Mouse (Mus musculus): ENCODE data around the gene Muc4. TPM values are rescaled to one million over a fixed set of nuclear protein-coding genes. Genes with fewer than 3 reads are reported as not detected.

Muc4 gene
- total and polyA plus RNA-seq, 3 experiments, result 0.11 TPM; not detected in 2

DNA sequence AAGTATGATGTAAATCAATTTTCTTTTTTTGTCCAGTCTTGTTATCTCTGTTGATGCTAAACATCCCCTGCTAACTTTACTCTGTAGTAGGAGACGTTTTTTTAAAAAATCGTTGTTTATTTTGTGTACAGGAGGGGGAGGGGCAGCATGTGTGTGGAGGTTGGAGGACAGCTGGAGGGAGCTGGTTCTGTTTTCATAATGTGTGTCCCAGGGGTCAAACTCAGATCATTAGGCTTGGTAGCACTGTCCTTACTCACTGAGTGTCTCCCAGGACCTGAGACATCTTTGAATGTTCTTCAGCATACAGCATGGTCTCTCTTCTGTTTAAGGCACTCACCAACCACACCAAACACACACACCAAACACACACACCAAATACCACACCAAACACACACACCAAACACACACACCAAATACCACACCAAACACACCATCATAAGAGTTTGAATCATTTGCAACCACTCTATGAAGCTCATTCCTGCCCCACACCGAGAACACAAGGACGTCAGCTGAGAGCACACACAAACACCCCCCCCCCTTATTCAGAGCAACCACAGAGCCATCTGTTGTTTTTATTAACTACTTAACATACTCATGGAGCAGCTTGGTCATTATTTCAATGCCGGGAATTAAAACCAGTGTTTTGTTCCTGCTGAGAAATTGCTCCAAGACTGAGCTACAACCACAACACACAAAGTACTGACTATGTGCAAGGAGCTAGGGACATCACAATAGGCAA, 47.8 kb downstream of the Muc4 start:
- no peaks in the 10 kb centered on the region for H3K36me3 ChIP-seq (replicated peaks)
- no peaks in the 10 kb centered on the region for H3K4me1 ChIP-seq (ENCODE audit: insufficient read depth, low read depth, low read length)
- no peak for ATAC-seq (ENCODE audit: extremely low read depth, insufficient number of reproducible peaks, low FRiP score, poor library complexity, severe bottlenecking)
- H3K9me3 ChIP-seq (replicated peaks), result 0 out of 2 replicates have a peak, but pooled peaks cover 2% of the 10 kb centered on the region
- no peak overlapping the region for H3K4me3 ChIP-seq (ENCODE audit: low read depth, low read length)
- no peak for TF ChIP-seq POLR2AphosphoS5 (IDR thresholded peaks at IDR 0.05; ENCODE audit: insufficient replicate concordance, low read depth, low read length)
- TF ChIP-seq GATA1 (IDR thresholded peaks at IDR 0.05; ENCODE audit: borderline replicate concordance, low read length), result no peak
- no peak for TF ChIP-seq TAL1 (conservative IDR thresholded peaks at IDR 0.05; ENCODE audit: low read depth, low read length)
- no peak for TF ChIP-seq CTCF (IDR thresholded peaks at IDR 0.05; ENCODE audit: low read depth, low read length)
- TF ChIP-seq GATA2 (IDR thresholded peaks at IDR 0.05; ENCODE audit: borderline replicate concordance, low read depth, low read length), result no peak
- no peak for DNase-seq (ENCODE audit: low spot score)
- peaks cover 48% of the 10 kb centered on the region for H3K27me3 ChIP-seq (ENCODE audit: insufficient read depth, low read length)

- no peak for DNase-seq (ENCODE audit: low spot score)
- peaks cover 38% of the 10 kb centered on the region for H3K27me3 ChIP-seq (ENCODE audit: insufficient read depth, low read length)
- no peak for ATAC-seq (ENCODE audit: extremely low read depth, insufficient number of reproducible peaks, low FRiP score, poor library complexity, severe bottlenecking)
Measured at GRCm38 (mm10) chr16:32784840-32785239, 49.2 kb downstream of the Muc4 start.

GRCm38 (mm10) chr16:32790056-32790455, 54.4 kb downstream of the Muc4 start:
- H3K27me3 ChIP-seq (ENCODE audit: insufficient read depth, low read length), result peaks cover 40% of the 10 kb centered on the region
- DNase-seq (ENCODE audit: low spot score) (no peak), ATAC-seq (ENCODE audit: extremely low read depth, insufficient number of reproducible peaks, low FRiP score, poor library complexity, severe bottlenecking) (no peak)
- TF ChIP-seq TAL1 (conservative IDR thresholded peaks at IDR 0.05; ENCODE audit: low read depth, low read length), result no peak
- no peak for TF ChIP-seq POLR2AphosphoS5 (IDR thresholded peaks at IDR 0.05; ENCODE audit: insufficient replicate concordance, low read depth, low read length)
- TF ChIP-seq GATA1 (IDR thresholded peaks at IDR 0.05; ENCODE audit: borderline replicate concordance, low read length), result no peak
- no peaks in the 10 kb centered on the region; the same call in 1 of the 2 replicates for H3K4me1 ChIP-seq (ENCODE audit: insufficient read depth, low read depth, low read length)
- no peak overlapping the region for H3K4me3 ChIP-seq (ENCODE audit: low read depth, low read length)
- H3K36me3 ChIP-seq (replicated peaks), result no peaks in the 10 kb centered on the region
- 0 out of 2 replicates have a peak, but pooled peaks cover 3% of the 10 kb centered on the region for H3K9me3 ChIP-seq (replicated peaks)

More at GRCm38 (mm10) chr16:32784840-32785239, 49.2 kb downstream of the Muc4 start:
- TF ChIP-seq CTCF (IDR thresholded peaks at IDR 0.05; ENCODE audit: low read depth, low read length), result no peak
- no peak for TF ChIP-seq GATA2 (IDR thresholded peaks at IDR 0.05; ENCODE audit: borderline replicate concordance, low read depth, low read length)
- no peak for TF ChIP-seq GATA1 (IDR thresholded peaks at IDR 0.05; ENCODE audit: borderline replicate concordance, low read length)
- no peak for TF ChIP-seq POLR2AphosphoS5 (IDR thresholded peaks at IDR 0.05; ENCODE audit: insufficient replicate concordance, low read depth, low read length)
- TF ChIP-seq TAL1 (conservative IDR thresholded peaks at IDR 0.05; ENCODE audit: low read depth, low read length), result no peak
- Histone ChIP-seq H3K36me3 (replicated peaks) (no peaks in the 10 kb centered on the region), H3K4me1 (ENCODE audit: insufficient read depth, low read depth, low read length) (no peaks in the 10 kb centered on the region), H3K9me3 (replicated peaks) (0 out of 2 replicates have a peak, but pooled peaks cover 3% of the 10 kb centered on the region), H3K4me3 (ENCODE audit: low read depth, low read length) (no peak overlapping the region)

- no peak for ATAC-seq (ENCODE audit: extremely low read depth, insufficient number of reproducible peaks, low FRiP score, poor library complexity, severe bottlenecking)
- Histone ChIP-seq H3K4me3 (ENCODE audit: low read depth, low read length) (no peak overlapping the region), H3K36me3 (replicated peaks) (no peaks in the 10 kb centered on the region), H3K27me3 (ENCODE audit: insufficient read depth, low read length) (peaks cover 50% of the 10 kb centered on the region), H3K9me3 (replicated peaks) (no peaks in the 10 kb centered on the region), H3K4me1 (ENCODE audit: insufficient read depth, low read depth, low read length) (peaks cover 5% of the 10 kb centered on the region)
- DNase-seq (ENCODE audit: low spot score), result no peak
- TF ChIP-seq CTCF (IDR thresholded peaks at IDR 0.05; ENCODE audit: low read depth, low read length), result no peak
- TF ChIP-seq POLR2AphosphoS5 (IDR thresholded peaks at IDR 0.05; ENCODE audit: insufficient replicate concordance, low read depth, low read length), result no peak
- no peak for TF ChIP-seq GATA2 (IDR thresholded peaks at IDR 0.05; ENCODE audit: borderline replicate concordance, low read depth, low read length)
- no peak for TF ChIP-seq GATA1 (IDR thresholded peaks at IDR 0.05; ENCODE audit: borderline replicate concordance, low read length)
- no peak for TF ChIP-seq TAL1 (conservative IDR thresholded peaks at IDR 0.05; ENCODE audit: low read depth, low read length)
Measured at GRCm38 (mm10) chr16:32795177-32795576, 59.5 kb downstream of the Muc4 start.

DNA sequence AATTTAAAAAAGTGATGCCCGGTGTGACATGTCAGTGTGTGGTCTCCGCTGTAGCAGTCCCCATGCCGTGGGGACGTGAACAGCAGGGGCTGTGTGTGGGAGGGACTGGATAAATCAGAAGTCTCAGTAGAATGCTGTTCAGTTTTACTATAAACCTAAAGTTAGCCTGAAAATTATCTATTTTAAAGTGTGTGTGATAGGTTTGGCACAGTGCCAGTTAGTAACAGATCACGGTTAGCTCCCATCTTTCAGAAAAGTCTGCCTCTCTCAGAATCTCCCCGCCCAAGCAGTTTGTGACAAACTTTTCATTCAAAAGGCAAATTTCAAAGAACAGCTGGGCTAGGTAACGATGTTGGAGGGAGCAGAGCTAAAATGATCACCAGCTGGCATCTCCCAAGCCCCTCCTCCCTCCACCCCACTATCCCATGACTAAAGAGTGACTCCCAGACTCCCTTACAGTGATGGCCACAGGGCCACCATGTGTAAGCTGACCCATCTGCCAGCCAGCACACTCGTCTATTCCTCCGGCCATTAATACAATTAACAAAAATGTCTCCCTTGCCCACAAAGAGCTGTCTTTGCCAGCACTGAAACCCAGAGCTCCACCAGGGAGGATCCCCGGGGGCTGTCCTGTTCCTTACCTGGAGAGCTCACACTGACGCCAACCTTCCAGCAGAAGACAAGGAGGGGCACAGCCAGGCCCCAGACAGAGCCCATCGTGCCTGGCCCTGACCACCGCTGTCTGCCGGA, 61.2 kb downstream of the Muc4 start:
- no peaks in the 10 kb centered on the region for H3K9me3 ChIP-seq (replicated peaks)
- H3K27me3 ChIP-seq (ENCODE audit: insufficient read depth, low read length), result peaks cover 47% of the 10 kb centered on the region
- DNase-seq (ENCODE audit: low spot score) (no peak), ATAC-seq (ENCODE audit: extremely low read depth, insufficient number of reproducible peaks, low FRiP score, poor library complexity, severe bottlenecking) (no peak)
- no peak for TF ChIP-seq CTCF (IDR thresholded peaks at IDR 0.05; ENCODE audit: low read depth, low read length)
- no peak for TF ChIP-seq TAL1 (conservative IDR thresholded peaks at IDR 0.05; ENCODE audit: low read depth, low read length)
- TF ChIP-seq GATA1 (IDR thresholded peaks at IDR 0.05; ENCODE audit: borderline replicate concordance, low read length), result no peak
- TF ChIP-seq GATA2 (IDR thresholded peaks at IDR 0.05; ENCODE audit: borderline replicate concordance, low read depth, low read length), result no peak
- no peak for TF ChIP-seq POLR2AphosphoS5 (IDR thresholded peaks at IDR 0.05; ENCODE audit: insufficient replicate concordance, low read depth, low read length)
- H3K4me3 ChIP-seq (ENCODE audit: low read depth, low read length), result no peak overlapping the region
- no peaks in the 10 kb centered on the region for H3K36me3 ChIP-seq (replicated peaks)
- peaks cover 14% of the 10 kb centered on the region for H3K4me1 ChIP-seq (ENCODE audit: insufficient read depth, low read depth, low read length)

- DNase-seq (ENCODE audit: low spot score), result no peak
- Histone ChIP-seq H3K36me3 (replicated peaks) (no peaks in the 10 kb centered on the region), H3K27me3 (ENCODE audit: insufficient read depth, low read length) (peaks cover 43% of the 10 kb centered on the region), H3K9me3 (replicated peaks) (no peaks in the 10 kb centered on the region), H3K4me3 (ENCODE audit: low read depth, low read length) (no peak within 1 kb of the TSS), H3K4me1 (ENCODE audit: insufficient read depth, low read depth, low read length) (peaks cover 19% of the 10 kb centered on the region)
- no peak for TF ChIP-seq GATA2 (IDR thresholded peaks at IDR 0.05; ENCODE audit: borderline replicate concordance, low read depth, low read length)
- no peak for TF ChIP-seq GATA1 (IDR thresholded peaks at IDR 0.05; ENCODE audit: borderline replicate concordance, low read length)
- no peak for TF ChIP-seq POLR2AphosphoS5 (IDR thresholded peaks at IDR 0.05; ENCODE audit: insufficient replicate concordance, low read depth, low read length)
- TF ChIP-seq TAL1 (conservative IDR thresholded peaks at IDR 0.05; ENCODE audit: low read depth, low read length), result no peak
- no peak for TF ChIP-seq CTCF (IDR thresholded peaks at IDR 0.05; ENCODE audit: low read depth, low read length)
- no peak for ATAC-seq (ENCODE audit: extremely low read depth, insufficient number of reproducible peaks, low FRiP score, poor library complexity, severe bottlenecking)
Measured at GRCm38 (mm10) chr16:32797426-32797689, 61.7 kb downstream of the Muc4 start, which contains the start of gene Muc20. Muc20 (minus strand) TSS chr16:32797435.

Measured in G1E (cell line).